Mouse (Mus musculus): ENCODE data around the gene Lsamp.

DNA sequence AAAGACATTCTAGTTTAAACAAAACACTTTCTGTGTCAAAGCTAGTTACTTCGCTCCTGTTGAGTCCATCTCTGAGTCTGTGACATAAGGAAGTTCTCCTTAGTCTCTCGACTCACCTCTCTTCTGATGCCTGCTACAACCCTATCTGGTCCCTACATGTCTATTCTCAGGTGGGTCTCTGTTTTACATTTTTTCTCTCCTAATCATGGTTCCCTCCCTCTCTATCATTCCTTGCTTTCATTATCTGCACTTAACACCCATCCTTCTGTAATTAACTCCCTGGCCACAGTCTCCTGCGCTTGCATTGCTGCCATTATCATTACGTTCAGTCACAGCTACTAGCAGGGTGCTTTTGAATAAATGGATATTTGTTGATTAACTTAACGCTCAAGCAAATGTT is 726.3 kb downstream of the Lsamp start:
- no peak for TF ChIP-seq POLR2A (IDR thresholded peaks at IDR 0.05; ENCODE audit: control insufficient read depth, low read depth, low read length)
- no peak for TF ChIP-seq CTCF (IDR thresholded peaks at IDR 0.05; ENCODE audit: control insufficient read depth, insufficient read depth, insufficient replicate concordance, low read depth, low read length)
